Mouse (Mus musculus) central nervous system, embryonic 11.5 days (tissue): ENCODE results near the gene Fam110c. TPM values are rescaled to one million over a fixed set of nuclear protein-coding genes. Genes with fewer than 3 reads are reported as not detected.

ENCODE experiments used
- polyA plus RNA-seq: library from polyadenylated mRNA; depleted of rRNA; stranded (reverse); fragments of >200 nt; gene quantifications from 2 replicates; pipeline ENCODE4 v1.2.3, GENCODE M21; 2012; rRNA removed

The Fam110c gene
- polyA plus RNA-seq = 0.15 and 0.18 TPM in 2 replicates

DNA sequence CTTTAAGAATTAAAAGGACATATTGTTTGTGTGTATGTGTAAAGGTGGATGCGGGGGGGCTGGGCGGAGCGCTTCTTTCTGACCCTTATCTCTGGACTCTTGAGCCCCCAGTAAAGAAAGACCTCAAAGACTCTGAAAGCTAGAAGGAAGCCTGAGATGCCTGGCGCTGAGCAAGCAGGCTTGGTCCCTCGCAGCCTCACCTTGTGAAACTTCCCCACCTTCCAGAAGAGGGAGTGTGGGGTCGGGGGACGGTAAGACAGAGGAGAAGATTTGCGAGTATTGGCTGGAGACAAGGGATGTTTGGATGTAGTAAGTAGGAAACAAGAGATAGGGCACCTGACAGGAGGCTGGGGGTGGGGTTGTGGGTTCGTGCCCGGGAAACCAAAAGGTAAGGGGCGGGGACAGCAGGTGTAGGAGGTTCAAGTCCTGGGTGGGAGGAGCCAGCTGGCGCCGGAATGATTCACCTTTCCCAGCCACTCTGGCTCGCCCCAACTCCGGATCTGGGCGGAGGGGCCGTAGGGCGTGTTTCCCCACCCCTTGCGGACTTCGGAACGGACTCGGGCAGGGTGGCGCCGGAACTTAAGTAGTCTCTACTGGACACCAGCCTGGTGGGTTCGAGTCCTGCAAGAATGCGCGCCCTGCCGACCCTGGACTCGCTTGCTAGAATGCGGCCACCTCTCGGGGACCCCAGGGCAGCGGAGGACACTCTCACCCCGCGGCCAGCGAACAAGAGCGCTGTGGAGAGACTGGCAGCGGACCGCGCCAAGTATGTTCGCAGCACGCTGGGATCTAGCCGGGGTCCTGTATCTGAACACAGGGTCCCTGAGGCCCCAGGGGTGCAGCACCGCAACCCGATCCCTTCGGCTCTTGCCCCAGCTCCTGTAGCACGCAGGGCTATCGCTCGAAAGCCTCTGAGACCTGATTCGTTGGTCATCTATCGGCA is at the start of gene Fam110c:
TSS of gene Fam110c (plus strand) at position 450 of the 943 bp plus-strand sequence.

Other genes starting within 250 kb of the Fam110c start
- 0.66 and 1.8 TPM in 2 replicates for gene Alkal2, start 189.5 kb upstream of the Fam110c start, polyA plus RNA-seq
- 27.9 and 43.0 TPM in 2 replicates for gene Acp1, start 162.3 kb upstream of the Fam110c start, polyA plus RNA-seq
- gene Sh3yl1, start 162.2 kb upstream of the Fam110c start, polyA plus RNA-seq = 10.3 and 10.6 TPM in 2 replicates
- not detected in 2 replicates for gene Gm6993, start 166.9 kb downstream of the Fam110c start, polyA plus RNA-seq
- 25.4 and 35.4 TPM in 2 replicates for gene Lamb1, start 191.4 kb downstream of the Fam110c start, polyA plus RNA-seq